Mouse (Mus musculus) retina, postnatal 7 days (tissue): ENCODE results near the gene Tmem171.
A peak's percentile ranks its signal among the peaks of the same experiment; 100 is the strongest.

Source experiments
- DNase-seq: peaks from one replicate; pipeline ENCODE4 v3.0.0-alpha.2; 2012; ENCODE audit warnings: low read depth, low spot score

Tmem171 gene

DNA sequence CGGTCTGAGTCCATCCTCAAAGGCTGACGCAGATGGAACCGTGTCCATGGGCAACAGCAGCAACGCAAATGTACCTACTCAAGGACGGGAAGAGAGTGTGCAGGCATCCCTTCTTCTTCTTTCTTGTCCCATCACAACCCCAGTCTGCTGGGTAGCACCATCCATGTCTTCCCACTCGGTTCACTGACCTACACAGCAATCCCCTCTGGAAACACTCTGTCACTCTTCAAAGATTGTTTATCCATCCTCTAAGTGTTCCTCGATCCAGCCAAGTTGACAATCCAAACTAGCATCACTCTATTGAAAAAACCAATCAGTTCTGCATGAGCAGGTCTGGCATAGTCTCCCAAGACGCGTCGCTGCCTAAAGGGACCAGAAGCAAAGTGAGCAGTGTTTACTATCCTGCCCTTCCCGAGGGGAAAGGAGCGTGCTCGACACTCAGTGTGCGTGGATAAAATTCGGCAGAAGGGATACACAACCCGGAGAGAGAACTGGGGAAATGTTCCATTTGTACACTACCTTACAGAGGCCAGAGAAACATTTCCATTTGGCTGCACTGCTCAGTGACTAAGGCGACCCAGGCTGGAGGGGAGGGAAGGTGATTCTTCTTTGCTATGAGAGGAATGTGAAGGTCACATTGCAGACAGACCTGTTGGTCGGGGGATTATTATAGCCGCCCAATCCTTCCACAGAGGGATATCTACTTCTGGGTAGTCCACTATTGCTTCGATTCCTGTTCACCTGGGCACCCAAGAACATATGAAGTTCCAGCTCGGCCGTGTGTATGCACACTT lies 46.7 kb downstream of the Tmem171 start:
- DNase-seq = peak; percentile 2

DNA sequence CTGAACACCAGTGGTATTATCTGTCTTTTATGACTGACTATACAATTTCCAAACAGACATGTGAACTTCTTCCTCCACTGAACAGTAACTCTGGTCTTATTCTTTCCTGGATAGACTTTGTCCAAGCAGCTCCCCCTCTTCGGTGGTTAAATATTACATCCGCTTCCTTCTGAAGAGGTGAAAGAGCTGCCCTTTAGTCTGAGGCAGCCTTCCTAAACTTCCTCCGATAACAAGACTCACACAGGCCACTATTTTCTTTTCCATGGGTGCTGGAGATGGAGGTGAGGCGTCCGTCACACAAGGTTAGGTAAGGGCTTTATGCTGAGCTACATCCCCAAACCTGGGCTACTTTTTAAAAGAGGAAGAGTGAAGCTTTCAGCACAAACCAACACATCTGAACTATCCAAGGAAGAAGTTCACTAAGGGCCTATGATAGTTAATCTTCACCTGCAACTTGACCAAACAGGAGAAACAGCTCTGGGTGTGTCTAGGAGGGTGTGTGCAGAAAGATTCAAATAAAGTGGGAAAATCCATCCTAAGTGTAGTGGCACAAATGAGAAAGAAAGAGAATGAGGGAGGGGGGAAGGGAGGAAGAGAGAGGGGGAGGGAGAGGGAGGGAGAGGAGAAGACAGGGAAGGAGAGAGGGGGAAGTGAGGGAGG lies 56.0 kb downstream of the Tmem171 start:
- no peak for DNase-seq

DNA sequence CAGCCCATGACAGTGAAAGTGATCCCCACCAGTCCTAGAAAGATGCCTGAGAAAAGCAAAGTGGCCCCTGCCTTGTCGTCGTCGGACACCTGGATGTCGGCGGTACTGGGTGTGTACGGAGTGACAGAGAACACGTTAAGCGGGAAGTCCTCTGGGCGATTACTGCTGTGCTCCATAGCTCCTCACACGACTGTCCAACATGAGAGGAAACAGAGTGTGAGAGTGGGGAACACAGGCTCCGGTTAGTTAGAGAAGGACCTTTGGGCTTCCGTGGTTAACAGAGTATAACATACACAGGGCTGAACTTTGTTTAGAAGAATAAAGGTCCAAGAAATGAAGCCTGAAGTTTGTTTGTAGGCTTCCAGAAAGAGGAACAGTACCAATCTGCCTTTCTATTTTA lies 57.5 kb downstream of the Tmem171 start, which contains the start of gene Tmem174:
Gene Tmem174, minus strand, starts transcription at position 266 of the 400 bp plus-strand sequence.
- no peak for DNase-seq

DNA sequence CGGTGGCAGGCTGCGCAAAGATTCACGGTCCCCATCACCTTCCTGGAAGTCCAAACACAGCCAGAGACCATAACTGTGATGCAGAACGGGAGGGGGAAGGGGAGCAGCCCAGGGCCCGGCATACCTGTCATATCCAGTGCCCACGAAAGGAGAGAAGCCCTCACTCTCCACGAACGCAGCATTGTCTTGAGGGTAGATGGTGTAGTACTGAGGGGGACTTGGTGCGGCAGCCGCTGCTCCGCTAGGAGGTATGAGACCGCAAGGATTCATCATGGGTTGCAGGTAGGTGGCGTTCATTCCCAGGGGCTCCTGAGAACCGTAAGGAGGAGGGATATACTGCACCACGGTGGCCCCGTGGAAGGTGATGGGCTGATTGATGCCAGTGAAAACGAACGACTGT lies 58.1 kb downstream of the Tmem171 start:
- no peak for DNase-seq
